Comparison of ENCODE assay signal across 7 mouse cellular contexts in the genomic region with DNA sequence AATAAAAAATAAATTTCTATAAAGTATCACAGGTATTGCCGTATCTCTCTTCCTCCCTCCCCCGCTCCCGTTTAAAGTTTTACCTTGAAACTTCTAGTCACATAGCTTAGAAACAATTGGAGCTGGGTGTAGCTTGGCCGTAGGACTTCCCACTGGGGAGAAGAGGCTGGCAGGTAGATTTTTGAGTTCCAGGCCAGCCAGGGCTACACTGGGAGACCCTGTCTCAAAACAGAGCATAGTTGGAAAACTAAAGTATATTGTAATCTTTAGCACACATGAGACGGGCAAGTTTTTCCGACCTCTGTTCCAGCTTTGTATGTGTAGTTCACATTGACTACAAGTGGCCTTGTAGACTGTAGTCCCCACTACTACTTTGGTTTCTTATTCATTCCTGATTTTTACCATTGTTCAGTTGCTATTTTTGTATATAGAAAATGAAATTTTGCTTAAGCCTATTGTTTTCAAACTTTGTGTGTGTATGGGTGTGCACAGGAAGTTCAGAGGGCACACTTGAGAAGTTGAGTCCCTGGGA. TPM values are rescaled to one million over a fixed set of nuclear protein-coding genes. Genes with fewer than 3 reads are reported as not detected.
A peak's percentile ranks its signal among the peaks of the same experiment; 100 is the strongest.
DNase-seq lines count a peak whose midpoint lies in the region; ATAC-seq and TF ChIP-seq lines count a peak whose summit lies in the region.

No protein-coding gene starts in this region.

- no peaks in the 10 kb centered on the region for H3K27me3 ChIP-seq in thymus, adult 2 months (ENCODE audit: control insufficient read depth, insufficient read depth, low read length)
- H3K27me3 ChIP-seq in forebrain, embryonic 12.5 days = no peaks in the 10 kb centered on the region
- H3K27me3 ChIP-seq in liver, embryonic 12.5 days (replicated peaks) = no peaks in the 10 kb centered on the region

- peak overlapping the region; percentile 11 for H3K4me3 ChIP-seq in thymus, adult 2 months (ENCODE audit: control insufficient read depth, insufficient read depth, low read length)
- H3K4me3 ChIP-seq in forebrain, embryonic 12.5 days (replicated peaks) = peak overlapping the region; percentile 94
- H3K4me3 ChIP-seq in liver, embryonic 12.5 days = peak overlapping the region; percentile 98
- H3K4me3 ChIP-seq in left cerebral cortex, adult 2 months = no peak overlapping the region

- peaks cover 9% of the 10 kb centered on the region; the same call in 1 of the 2 replicates for H3K4me1 ChIP-seq in thymus, adult 2 months (replicated peaks; ENCODE audit: control insufficient read depth, insufficient read depth, low read length)
- H3K4me1 ChIP-seq in forebrain, embryonic 12.5 days = peaks cover 20% of the 10 kb centered on the region
- peaks cover 20% of the 10 kb centered on the region for H3K4me1 ChIP-seq in liver, embryonic 12.5 days

- no peak overlapping the region for H3K27ac ChIP-seq in thymus, adult 2 months (ENCODE audit: control insufficient read depth, insufficient read depth, low read length)
- H3K27ac ChIP-seq in forebrain, embryonic 12.5 days = no peak overlapping the region
- H3K27ac ChIP-seq in liver, embryonic 12.5 days = no peak overlapping the region; the same call in 1 of the 2 replicates
- no peak overlapping the region for H3K27ac ChIP-seq in left cerebral cortex, adult 2 months

- DNase-seq in thymus, adult 2 months = peak; percentile 6
- DNase-seq in thymus, postnatal 10 days (ENCODE audit: low spot score in 2 of 2) = no peak
- no peak for DNase-seq in embryo, embryonic 10 days (ENCODE audit: low spot score)
- DNase-seq in urinary bladder, postnatal 14 days (ENCODE audit: low spot score) = no peak
- DNase-seq in left cerebral cortex, adult 2 months (ENCODE audit: extremely low spot score in 1 of 2, low spot score in 2 of 2) = no peak

- peak overlapping the region; percentile 98 for H3K9ac ChIP-seq in forebrain, embryonic 12.5 days
- peak overlapping the region; percentile 99 for H3K9ac ChIP-seq in liver, embryonic 12.5 days

- peak overlapping the region; percentile 83 for H3K4me2 ChIP-seq in forebrain, embryonic 12.5 days
- H3K4me2 ChIP-seq in liver, embryonic 12.5 days = peak overlapping the region; percentile 74

- ATAC-seq in forebrain, embryonic 12.5 days (ENCODE audit: low FRiP score) = no peak
- no peak for ATAC-seq in liver, embryonic 12.5 days

- H3K9me3 ChIP-seq in forebrain, embryonic 12.5 days = no peaks in the 10 kb centered on the region
- no peaks in the 10 kb centered on the region for H3K9me3 ChIP-seq in liver, embryonic 12.5 days (replicated peaks)

- WGBS in thymus, adult 2 months = 4% methylated on average over 6 of the region's 6 CpGs
- 18% methylated on average over 6 of the region's 6 CpGs for WGBS in forebrain, embryonic 12.5 days
- WGBS in liver, embryonic 12.5 days (ENCODE audit: insufficient replicate concordance) = 13% methylated on average over 6 of the region's 6 CpGs

- TF ChIP-seq CTCF in thymus, adult 2 months (IDR thresholded peaks at IDR 0.05; ENCODE audit: borderline replicate concordance, control insufficient read depth, extremely low read depth, insufficient read depth, low read length, poor library complexity) = no peak
- TF ChIP-seq CTCF in left cerebral cortex, adult 2 months (IDR thresholded peaks at IDR 0.05) = no peak

- peaks cover 13% of the 10 kb centered on the region; the same call in 1 of the 2 replicates for H3K36me3 ChIP-seq in thymus, adult 2 months (ENCODE audit: control insufficient read depth, insufficient read depth, low read length)
- peaks cover 8% of the 10 kb centered on the region for H3K36me3 ChIP-seq in forebrain, embryonic 12.5 days (replicated peaks)
- peaks cover 23% of the 10 kb centered on the region for H3K36me3 ChIP-seq in liver, embryonic 12.5 days

- intact Hi-C loops in left cerebral cortex, adult 2 months (cut with DNase I) = no loop called here

- TF ChIP-seq POLR2A in thymus, adult 2 months (IDR thresholded peaks at IDR 0.05; ENCODE audit: control insufficient read depth, extremely low read depth, insufficient read depth, low read length, poor library complexity) = no peak

RNA-seq across cellular contexts. Expression of a gene that starts 1.7 kb away (rescaled TPM):
- 293 and 960 TPM in 2 replicates for polyA plus RNA-seq in thymus, adult 2 months (2012; rRNA removed)
- 134 and 143 TPM in 2 replicates for polyA plus RNA-seq in forebrain, embryonic 12.5 days (2016; fragmentation: Nextera tagmentation; extraction: Ambion mirVana)
- 106 and 117 TPM in 2 replicates for polyA plus RNA-seq in liver, embryonic 12.5 days (2016; fragmentation: Nextera tagmentation; extraction: Ambion mirVana)
- total RNA-seq in left cerebral cortex, adult 2 months (2021) = 10 to 100 TPM; 21.3 to 21.5 TPM
